Mouse (Mus musculus): ENCODE measurements around the gene Zfp704. TPM values are rescaled to one million over a fixed set of nuclear protein-coding genes. Genes with fewer than 3 reads are reported as not detected.

The Zfp704 gene
- total RNA-seq, 1 experiment from 2014 or later: 25.5 TPM

DNA sequence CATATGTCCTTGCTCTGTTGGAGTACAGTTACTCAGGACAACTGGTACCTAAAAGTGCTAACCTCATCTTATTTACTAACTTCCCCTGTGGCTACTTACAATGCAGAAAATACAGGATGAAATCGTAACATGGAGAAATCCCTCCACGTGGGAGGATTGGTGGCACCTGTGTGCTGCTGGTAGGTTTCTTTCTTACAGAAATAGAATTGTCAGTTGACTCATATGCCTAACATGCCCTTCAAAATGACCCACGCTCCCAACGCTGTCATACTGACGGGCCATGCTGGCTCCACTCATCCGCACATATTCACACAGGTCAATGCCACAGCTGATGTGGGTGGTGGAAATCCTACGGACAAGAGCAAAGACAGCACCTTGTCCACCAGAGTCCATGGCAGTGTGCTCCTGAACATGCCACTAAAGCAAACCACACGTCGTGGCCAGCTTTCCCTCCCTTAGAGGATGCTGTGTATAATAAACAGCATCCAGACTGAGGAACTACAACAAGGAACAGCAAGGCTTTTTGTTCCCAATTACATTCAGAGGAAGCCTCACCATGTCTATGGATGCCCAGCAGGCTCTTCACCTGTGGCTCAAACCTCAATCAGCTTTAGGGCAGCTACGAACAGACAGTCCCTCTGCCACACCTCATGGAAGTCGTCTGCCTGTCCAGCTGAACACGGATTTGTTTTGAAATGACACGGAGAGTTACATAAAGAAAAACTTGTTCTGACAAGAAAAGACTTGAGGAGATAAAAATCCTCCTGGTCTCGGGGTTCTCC is 175.3 kb downstream of the Zfp704 start:
- ATAC-seq (replicated peaks; ENCODE audit: low read depth, poor library complexity, severe bottlenecking): no peak

GRCm38 (mm10) chr3:9432796-9433526 is 176.9 kb downstream of the Zfp704 start:
- no peak for ATAC-seq (replicated peaks; ENCODE audit: low read depth, poor library complexity, severe bottlenecking)

- no peak for ATAC-seq (replicated peaks; ENCODE audit: low read depth, poor library complexity, severe bottlenecking)
Observed at GRCm38 (mm10) chr3:9432226-9432625, 177.7 kb downstream of the Zfp704 start.

- no peak for ATAC-seq (replicated peaks; ENCODE audit: low read depth, poor library complexity, severe bottlenecking)
Observed at GRCm38 (mm10) chr3:9429946-9430345, 179.9 kb downstream of the Zfp704 start.

DNA sequence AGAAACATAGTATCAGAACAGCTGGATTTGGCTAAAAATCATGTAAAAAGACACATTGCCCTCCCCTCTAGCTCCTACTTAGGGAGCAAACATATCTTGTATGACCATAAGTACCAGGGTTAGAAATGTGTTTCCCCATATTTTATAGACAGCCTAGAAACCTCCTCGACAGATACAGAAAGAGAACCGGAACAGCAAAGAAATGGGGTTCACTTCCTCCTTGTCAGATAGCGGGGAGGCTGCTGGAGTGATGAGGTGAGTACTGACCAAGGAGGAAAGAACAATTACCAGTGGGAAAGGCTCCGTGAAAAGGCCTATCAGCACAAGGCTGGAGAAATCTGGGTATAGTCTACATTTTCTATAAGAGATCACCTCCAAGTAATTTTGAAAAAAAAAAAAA is 182.1 kb downstream of the Zfp704 start:
- ATAC-seq (replicated peaks; ENCODE audit: low read depth, poor library complexity, severe bottlenecking): peak; percentile 58

DNA sequence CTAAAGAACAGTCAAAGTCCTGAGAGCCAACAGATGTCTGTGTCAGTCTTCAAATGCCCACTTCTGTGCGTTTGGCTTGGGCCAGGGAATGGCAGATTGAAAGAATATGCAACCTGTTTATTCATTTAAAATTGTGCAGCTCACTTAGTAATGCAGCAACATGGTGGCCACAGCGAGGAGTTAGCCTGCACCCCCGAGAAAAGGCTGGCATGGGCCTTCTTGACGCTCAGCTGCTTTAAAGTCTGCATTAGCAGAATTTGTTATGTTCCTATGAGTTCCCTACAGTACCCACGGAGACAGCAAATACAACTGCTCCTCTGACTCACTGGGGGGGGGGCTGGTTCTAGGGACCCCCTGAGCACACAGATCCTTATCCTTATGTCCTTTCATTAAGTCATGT is 184.2 kb downstream of the Zfp704 start:
- ATAC-seq (replicated peaks; ENCODE audit: low read depth, poor library complexity, severe bottlenecking): no peak

DNA sequence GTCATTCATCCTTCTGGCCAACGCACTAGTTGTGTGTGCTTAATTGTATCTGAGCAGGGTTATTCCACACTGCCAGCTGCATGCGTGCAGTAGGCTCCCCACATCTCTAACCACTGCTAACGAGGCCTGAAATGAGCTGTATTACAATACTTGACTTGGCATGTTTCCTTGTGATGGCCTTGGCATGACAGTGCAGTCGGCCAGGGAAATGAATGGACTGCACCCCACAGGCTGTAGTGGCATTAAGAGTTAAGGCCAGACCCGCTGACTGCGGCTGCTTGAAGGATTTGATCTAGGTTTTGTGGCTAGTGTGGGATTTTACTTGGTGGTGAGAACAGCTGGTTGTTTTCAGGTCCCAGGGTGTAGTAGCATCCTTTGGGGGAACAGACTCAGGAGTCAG is 185.2 kb downstream of the Zfp704 start:
- ATAC-seq (replicated peaks; ENCODE audit: low read depth, poor library complexity, severe bottlenecking): no peak; the same call in 1 of the 2 replicates

- ATAC-seq (replicated peaks; ENCODE audit: low read depth, poor library complexity, severe bottlenecking): no peak
Observed at GRCm38 (mm10) chr3:9423669-9424068, 186.2 kb downstream of the Zfp704 start.

- no peak for ATAC-seq (replicated peaks; ENCODE audit: low read depth, poor library complexity, severe bottlenecking)
Observed at GRCm38 (mm10) chr3:9408896-9409295, 201.0 kb downstream of the Zfp704 start.

DNA sequence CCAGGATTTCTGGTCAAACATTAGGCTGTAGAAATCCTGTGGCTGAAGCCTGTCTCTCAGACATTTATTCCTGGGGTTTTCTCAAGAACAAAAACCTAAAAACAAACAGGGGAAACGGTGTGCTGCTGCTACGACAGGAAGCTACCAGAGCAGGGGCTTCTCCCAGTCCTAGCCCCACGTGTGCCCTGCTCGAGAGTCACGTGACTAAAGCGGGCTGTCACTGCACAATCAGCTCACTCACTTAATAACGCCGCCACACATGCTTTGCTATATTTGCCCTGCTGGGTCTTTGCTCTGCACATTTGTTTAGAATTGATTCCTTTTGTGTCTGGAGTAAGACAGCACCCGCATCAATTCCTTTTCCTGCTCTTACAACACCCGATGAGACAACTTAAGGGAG is 202.1 kb downstream of the Zfp704 start:
- no peak for ATAC-seq (replicated peaks; ENCODE audit: low read depth, poor library complexity, severe bottlenecking)

- ATAC-seq (replicated peaks; ENCODE audit: low read depth, poor library complexity, severe bottlenecking): 0 out of 2 replicates have a peak, but pooled peaks have one; percentile 13
Observed at GRCm38 (mm10) chr3:9407119-9407546, 202.8 kb downstream of the Zfp704 start.

GRCm38 (mm10) chr3:9405341-9405740 is 204.5 kb downstream of the Zfp704 start:
- ATAC-seq (replicated peaks; ENCODE audit: low read depth, poor library complexity, severe bottlenecking): no peak

DNA sequence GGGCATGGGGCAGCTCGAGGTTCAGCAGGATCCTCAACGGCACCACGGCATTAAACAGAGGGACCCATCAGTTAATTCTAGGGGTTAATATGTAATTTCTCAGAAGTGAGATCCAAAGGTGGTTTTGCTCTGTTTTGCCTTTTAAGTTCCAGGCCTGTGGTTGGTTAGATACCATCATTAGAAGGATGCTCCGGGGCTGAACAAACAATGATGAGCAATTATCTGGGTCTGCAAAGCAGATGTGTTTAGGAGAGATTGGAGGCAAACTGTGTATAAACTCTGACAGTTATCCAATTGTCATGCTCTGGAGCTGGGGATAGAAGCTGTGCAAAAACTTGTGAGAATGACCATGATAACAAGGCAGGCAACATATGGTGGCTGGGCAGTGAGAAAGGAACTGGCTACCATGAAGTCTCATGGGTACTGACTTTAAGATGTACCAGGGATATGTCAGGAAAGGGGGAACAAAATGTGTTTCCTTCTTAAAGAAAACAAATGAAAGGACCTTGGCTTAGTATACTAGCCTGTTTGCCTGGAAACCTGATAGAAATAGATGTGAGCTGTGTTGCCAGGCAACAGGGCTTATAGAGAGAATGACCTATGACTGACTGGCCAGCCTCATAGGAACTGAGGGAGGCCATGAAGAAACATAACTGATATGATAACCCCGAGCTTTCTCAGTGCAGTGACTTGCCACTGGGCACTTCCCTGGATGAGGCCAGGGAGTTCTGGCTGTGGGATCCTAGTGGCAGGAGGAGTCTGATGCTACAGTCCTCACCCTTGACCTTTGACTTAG is 206.4 kb downstream of the Zfp704 start:
- ATAC-seq (replicated peaks; ENCODE audit: low read depth, poor library complexity, severe bottlenecking): peak; percentile 26

- peak; percentile 78 for ATAC-seq (replicated peaks; ENCODE audit: low read depth, poor library complexity, severe bottlenecking)
Observed at GRCm38 (mm10) chr3:9402836-9403235, 207.0 kb downstream of the Zfp704 start.

GRCm38 (mm10) chr3:9402345-9402744 is 207.5 kb downstream of the Zfp704 start:
- no peak; the same call in 1 of the 2 replicates for ATAC-seq (replicated peaks; ENCODE audit: low read depth, poor library complexity, severe bottlenecking)

- no peak for ATAC-seq (replicated peaks; ENCODE audit: low read depth, poor library complexity, severe bottlenecking)
Observed at GRCm38 (mm10) chr3:9401685-9402084, 208.2 kb downstream of the Zfp704 start.

DNA sequence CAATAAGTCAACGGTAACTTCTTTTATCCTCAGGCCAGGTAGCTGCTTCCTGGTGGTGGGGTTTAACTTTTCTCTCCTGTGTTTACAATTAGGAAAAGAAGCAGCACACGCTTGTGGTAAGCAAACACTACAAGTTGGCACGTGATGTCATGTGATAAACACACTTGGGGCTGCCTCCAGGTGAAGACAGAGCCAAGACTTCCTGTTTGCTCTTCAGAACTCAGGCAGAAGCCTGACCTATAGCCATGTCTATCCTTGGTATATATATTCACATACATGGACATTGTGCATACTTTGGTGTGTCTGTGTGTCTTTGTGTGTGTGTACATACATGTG is 209.0 kb downstream of the Zfp704 start:
- ATAC-seq (replicated peaks; ENCODE audit: low read depth, poor library complexity, severe bottlenecking): no peak

- ATAC-seq (replicated peaks; ENCODE audit: low read depth, poor library complexity, severe bottlenecking): no peak
Observed at GRCm38 (mm10) chr3:9400201-9400885, 209.5 kb downstream of the Zfp704 start.

- ATAC-seq (replicated peaks; ENCODE audit: low read depth, poor library complexity, severe bottlenecking): no peak
Observed at GRCm38 (mm10) chr3:9398271-9398670, 211.6 kb downstream of the Zfp704 start.

Data from common myeloid progenitor, adult 5-6 weeks (primary cell).